Mouse (Mus musculus) frontal cortex, adult 2 months (tissue): Measurements from ENCODE around the gene Map3k7cl. TPM values are rescaled to one million over a fixed set of nuclear protein-coding genes. Genes with fewer than 3 reads are reported as not detected.

Experiments
- DNase-seq, 2 experiments: peaks; one replicate each; pipeline ENCODE4 v3.0.0; 2022; ENCODE audit warnings: low spot score in 1 of 2; ENCODE audit errors: extremely low spot score in 1 of 2
- polyA plus RNA-seq: library from polyadenylated mRNA; depleted of rRNA; stranded (reverse); fragments of >200 nt; gene quantifications from 2 replicates; pipeline ENCODE4 v1.2.3, GENCODE M21; 2012

Map3k7cl gene
- polyA plus RNA-seq, 1 experiment, result 1.7 TPM

GRCm38 (mm10) chr16:87585548-87586262, 32.6 kb downstream of the Map3k7cl start:
- no peak for DNase-seq

- DNase-seq, result no peak
Observed at GRCm38 (mm10) chr16:87587843-87588242, 34.7 kb downstream of the Map3k7cl start.

- DNase-seq, result no peak
Observed at GRCm38 (mm10) chr16:87594145-87594544, 41.0 kb downstream of the Map3k7cl start.

- no peak for DNase-seq
Observed at GRCm38 (mm10) chr16:87595149-87595548, 42.0 kb downstream of the Map3k7cl start.

GRCm38 (mm10) chr16:87602717-87603526, 49.8 kb downstream of the Map3k7cl start:
- peak in 1 of 2 experiments; percentile 37 for DNase-seq

GRCm38 (mm10) chr16:87604002-87604401, 50.9 kb downstream of the Map3k7cl start:
- no peak for DNase-seq

GRCm38 (mm10) chr16:87604883-87605282, 51.8 kb downstream of the Map3k7cl start:
- DNase-seq, result no peak

- no peak for DNase-seq
Observed at GRCm38 (mm10) chr16:87607383-87607782, 54.3 kb downstream of the Map3k7cl start.

GRCm38 (mm10) chr16:87607959-87608358, 54.8 kb downstream of the Map3k7cl start:
- DNase-seq, result no peak

- no peak for DNase-seq
Observed at GRCm38 (mm10) chr16:87610142-87610541, 57.0 kb downstream of the Map3k7cl start.

GRCm38 (mm10) chr16:87610556-87611295, 57.6 kb downstream of the Map3k7cl start:
- DNase-seq, result no peak

GRCm38 (mm10) chr16:87611420-87611819, 58.3 kb downstream of the Map3k7cl start:
- DNase-seq, result no peak

- no peak for DNase-seq
Observed at GRCm38 (mm10) chr16:87612218-87612838, 59.2 kb downstream of the Map3k7cl start.

- no peak for DNase-seq
Observed at GRCm38 (mm10) chr16:87617377-87617776, 64.2 kb downstream of the Map3k7cl start.

GRCm38 (mm10) chr16:87621246-87621645, 68.1 kb downstream of the Map3k7cl start:
- no peak for DNase-seq

GRCm38 (mm10) chr16:87623881-87624280, 70.8 kb downstream of the Map3k7cl start:
- DNase-seq, result no peak

- DNase-seq, result no peak
Observed at GRCm38 (mm10) chr16:87624937-87625336, 71.8 kb downstream of the Map3k7cl start.

- DNase-seq, result no peak
Observed at GRCm38 (mm10) chr16:87625341-87625740, 72.2 kb downstream of the Map3k7cl start.

GRCm38 (mm10) chr16:87625816-87626215, 72.7 kb downstream of the Map3k7cl start:
- no peak for DNase-seq

GRCm38 (mm10) chr16:87626696-87627095, 73.6 kb downstream of the Map3k7cl start:
- DNase-seq, result no peak

GRCm38 (mm10) chr16:87634709-87635108, 81.6 kb downstream of the Map3k7cl start:
- DNase-seq, result no peak
